Mouse (Mus musculus) ES-E14 (cell line): Measurements from ENCODE around the gene Parvb. TPM values are rescaled to one million over a fixed set of nuclear protein-coding genes. Genes with fewer than 3 reads are reported as not detected.

Source experiments
- DNase-seq: peaks from one replicate; pipeline ENCODE4 v3.0.0-alpha.2; 2013; ENCODE audit warnings: low read depth, low spot score
- H3K27ac ChIP-seq: 2 replicates; pipeline ENCODE4 v1.5.1; 2012; ENCODE audit warnings: low read depth, mild to moderate bottlenecking, low read length, moderate library complexity, mixed read lengths; ENCODE audit not compliant: poor library complexity, insufficient read depth, severe bottlenecking
- H3K36me3 ChIP-seq: 2 replicates; pipeline ENCODE4 v1.6.1; 2012; ENCODE audit warnings: mild to moderate bottlenecking, low read length, moderate library complexity, mixed read lengths; ENCODE audit not compliant: control insufficient read depth, poor library complexity, insufficient read depth, severe bottlenecking
- H3K4me1 ChIP-seq, 2 experiments: fragments of 150-350 bp in 1 of 2; sonication (generic) in 1 of 2; 2 replicates each; pipeline ENCODE4 v1.6.1; 2012; ENCODE audit warnings: low read length in 2 of 2, mild to moderate bottlenecking in 1 of 2, mixed read lengths in 1 of 2; ENCODE audit not compliant: control insufficient read depth in 2 of 2, insufficient read depth in 2 of 2, poor library complexity in 1 of 2
- H3K4me3 ChIP-seq, 2 experiments: fragments of 150-350 bp in 1 of 2; sonication (generic) in 1 of 2; 2 replicates each; pipeline ENCODE4 v1.5.1; 2012; ENCODE audit warnings: low read length in 2 of 2, low read depth in 1 of 2, mild to moderate bottlenecking in 1 of 2, mixed read lengths in 1 of 2; ENCODE audit not compliant: insufficient read depth in 1 of 2, poor library complexity in 1 of 2, severe bottlenecking in 1 of 2
- H3K9ac ChIP-seq: 2 replicates; pipeline ENCODE4 v1.6.1; 2012; ENCODE audit warnings: low read depth, mild to moderate bottlenecking, low read length, mixed read lengths; ENCODE audit not compliant: poor library complexity, insufficient read depth, severe bottlenecking
- H3K9me3 ChIP-seq: fragments of 150-350 bp; sonication (generic); 2 replicates; pipeline ENCODE4 v1.6.1; 2012; ENCODE audit warnings: low read depth, mild to moderate bottlenecking, low read length; ENCODE audit not compliant: control insufficient read depth, insufficient read depth
- CHD2 ChIP-seq: IDR thresholded peaks from 2 replicates; pipeline ENCODE4 v1.6.1; 2014; ENCODE audit warnings: mild to moderate bottlenecking, low read depth, low read length, inconsistent platforms
- HCFC1 ChIP-seq: IDR thresholded peaks from 2 replicates; pipeline ENCODE4 v1.6.1; 2012; ENCODE audit warnings: low read length, inconsistent platforms, borderline replicate concordance; ENCODE audit not compliant: insufficient read depth
- MAFK ChIP-seq: IDR thresholded peaks from 2 replicates; pipeline ENCODE4 v1.6.1; 2014; ENCODE audit warnings: mild to moderate bottlenecking, low read depth, low read length, inconsistent platforms; ENCODE audit not compliant: insufficient read depth
- ZC3H11A ChIP-seq: IDR thresholded peaks from 2 replicates; pipeline ENCODE4 v1.6.1; 2012; ENCODE audit warnings: low read depth, mild to moderate bottlenecking, inconsistent platforms, low read length, borderline replicate concordance
- ZNF384 ChIP-seq: IDR thresholded peaks from 2 replicates; pipeline ENCODE4 v1.6.1; 2012; ENCODE audit warnings: low read depth, low read length, inconsistent platforms
- in situ Hi-C, 2 experiments: fragments of 600-800 bp; cut with MboI; formaldehyde crosslinking; loops; one replicate each; pipeline ENCODE4 v1.15.1; 2025; ENCODE audit warnings: low sequenced_read_pairs in 2 of 2, inconsistent platforms in 1 of 2; ENCODE audit not compliant: unreplicated experiment in 2 of 2
- total RNA-seq: library from RNA; depleted of rRNA; stranded (reverse); fragments of 300-350 nt; gene quantifications from 2 replicates; pipeline ENCODE4 v1.2.3, GENCODE M21; 2012

The Parvb gene
- total RNA-seq, 1 experiment: 10.8 TPM

DNA sequence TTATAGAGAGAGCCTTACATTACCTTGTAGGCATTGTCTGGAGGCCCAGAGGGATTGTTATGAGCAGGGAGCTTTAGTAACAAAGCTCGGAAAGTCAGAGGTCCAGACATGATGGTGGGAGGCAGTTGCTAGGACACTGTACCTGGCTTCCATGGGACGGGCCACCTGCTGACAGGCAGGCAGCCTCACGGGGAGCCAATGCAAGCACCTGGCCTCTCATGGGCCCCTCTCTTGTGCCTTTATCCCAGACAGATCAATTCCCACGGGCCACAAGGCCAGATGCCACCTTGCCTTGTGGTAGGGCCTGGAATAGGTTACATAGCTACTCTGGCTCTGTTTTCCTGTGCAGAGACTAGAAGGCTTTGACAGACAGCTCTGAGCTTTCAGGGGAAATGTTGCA lies 20.3 kb upstream of the Parvb start:
- in situ Hi-C loops: no loop called here
- Histone ChIP-seq H3K4me1 (peaks cover 0 to 17% of the 10 kb centered on the region in 2 experiments; a peak in 2 of 4 replicates), H3K27ac (no peak overlapping the region), H3K4me3 (no peak overlapping the region), H3K9ac (no peak overlapping the region), H3K36me3 (peaks cover 53% of the 10 kb centered on the region), H3K9me3 (no peaks in the 10 kb centered on the region)
- no peak for DNase-seq
- TF ChIP-seq HCFC1 (no peak), MAFK (no peak), ZNF384 (no peak), ZC3H11A (no peak), CHD2 (no peak)

DNA sequence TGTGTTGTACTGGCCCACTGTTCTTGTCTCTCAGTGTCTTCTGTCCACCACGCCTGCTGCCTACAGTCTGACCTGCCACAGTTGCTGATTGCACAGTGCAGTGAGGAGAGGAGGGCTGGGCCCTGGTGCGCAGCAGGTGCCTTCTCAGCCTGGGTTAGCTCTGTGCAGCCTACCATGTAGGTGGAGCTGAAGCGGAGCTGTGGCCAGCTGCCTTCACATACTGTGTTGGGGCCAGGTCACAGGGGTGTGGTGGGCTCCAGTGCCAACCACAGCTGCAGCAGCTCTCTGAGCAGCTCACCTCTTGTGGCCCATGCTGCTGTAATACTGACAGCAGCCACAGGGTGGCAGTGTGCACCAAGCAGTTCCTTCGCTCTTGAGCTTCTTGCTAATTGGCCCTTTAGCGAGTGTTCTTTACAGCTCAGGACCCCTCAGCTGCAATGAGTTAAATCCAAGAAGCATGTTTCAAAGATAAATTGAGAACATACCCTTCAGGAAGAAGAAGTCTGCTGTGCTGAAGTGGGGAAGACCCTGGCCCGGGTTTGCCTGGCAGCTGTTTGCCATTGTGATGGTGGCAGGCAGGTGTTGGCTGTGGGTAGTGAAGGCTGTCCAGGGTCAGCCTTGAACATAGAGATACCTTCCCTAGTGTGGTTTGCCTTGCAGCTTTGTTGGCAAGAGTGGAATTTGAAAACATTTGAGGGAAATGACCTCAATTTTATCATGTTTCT lies 19.6 kb upstream of the Parvb start:
- TF ChIP-seq MAFK (no peak), HCFC1 (no peak), ZC3H11A (peak; percentile 64; the same call in 1 of the 2 replicates), CHD2 (no peak), ZNF384 (no peak)
- peak; percentile 79 for DNase-seq
- Histone ChIP-seq H3K27ac (no peak overlapping the region), H3K9me3 (no peaks in the 10 kb centered on the region), H3K9ac (no peak overlapping the region), H3K4me1 (peaks cover 0 to 20% of the 10 kb centered on the region in 2 experiments; a peak in 2 of 4 replicates), H3K4me3 (no peak overlapping the region), H3K36me3 (peaks cover 50% of the 10 kb centered on the region)
- in situ Hi-C loops: no loop called here

- no peak overlapping the region for H3K9ac ChIP-seq
- no peak overlapping the region for H3K4me3 ChIP-seq
- no peak for TF ChIP-seq HCFC1
- no peak for TF ChIP-seq MAFK
- TF ChIP-seq CHD2: no peak
- TF ChIP-seq ZC3H11A: no peak
- no peak for TF ChIP-seq ZNF384
- DNase-seq: no peak
- H3K9me3 ChIP-seq: no peaks in the 10 kb centered on the region
- H3K4me1 ChIP-seq: peaks cover 0 to 20% of the 10 kb centered on the region in 2 experiments; a peak in 2 of 4 replicates
- no peak overlapping the region for H3K27ac ChIP-seq
- in situ Hi-C loops: no loop called here
- peaks cover 48% of the 10 kb centered on the region for H3K36me3 ChIP-seq
These were observed 19.1 kb upstream of the Parvb start for GRCm38 (mm10) chr15:84212756-84213105.

GRCm38 (mm10) chr15:84213162-84213739 lies 18.6 kb upstream of the Parvb start:
- no peak for DNase-seq
- no peak overlapping the region for H3K27ac ChIP-seq
- no peaks in the 10 kb centered on the region for H3K9me3 ChIP-seq
- no peak overlapping the region for H3K9ac ChIP-seq
- in situ Hi-C loops: no loop called here
- peaks cover 46% of the 10 kb centered on the region for H3K36me3 ChIP-seq
- peaks cover 0 to 22% of the 10 kb centered on the region in 2 experiments; a peak in 3 of 4 replicates for H3K4me1 ChIP-seq
- H3K4me3 ChIP-seq: no peak overlapping the region
- no peak for TF ChIP-seq MAFK
- TF ChIP-seq CHD2: no peak
- TF ChIP-seq ZNF384: no peak

- no peak for TF ChIP-seq ZNF384
- TF ChIP-seq CHD2: no peak
- no peak for TF ChIP-seq HCFC1
- TF ChIP-seq MAFK: no peak
- no peak for TF ChIP-seq ZC3H11A
- Histone ChIP-seq H3K9me3 (no peaks in the 10 kb centered on the region), H3K27ac (no peak overlapping the region), H3K9ac (no peak overlapping the region), H3K36me3 (peaks cover 39% of the 10 kb centered on the region), H3K4me3 (no peak overlapping the region), H3K4me1 (peaks cover 0 to 23% of the 10 kb centered on the region in 2 experiments; a peak in 3 of 4 replicates)
- no peak for DNase-seq
- in situ Hi-C loops: no loop called here
These were observed 17.4 kb upstream of the Parvb start for GRCm38 (mm10) chr15:84214476-84214875.
